Mouse (Mus musculus): Measurements from ENCODE around the gene Sbpl. TPM values are rescaled to one million over a fixed set of nuclear protein-coding genes. Genes with fewer than 3 reads are reported as not detected.

Gene Sbpl
- not detected in 2 replicates for total RNA-seq (2021)
- long read RNA-seq, result 0 reads

DNA sequence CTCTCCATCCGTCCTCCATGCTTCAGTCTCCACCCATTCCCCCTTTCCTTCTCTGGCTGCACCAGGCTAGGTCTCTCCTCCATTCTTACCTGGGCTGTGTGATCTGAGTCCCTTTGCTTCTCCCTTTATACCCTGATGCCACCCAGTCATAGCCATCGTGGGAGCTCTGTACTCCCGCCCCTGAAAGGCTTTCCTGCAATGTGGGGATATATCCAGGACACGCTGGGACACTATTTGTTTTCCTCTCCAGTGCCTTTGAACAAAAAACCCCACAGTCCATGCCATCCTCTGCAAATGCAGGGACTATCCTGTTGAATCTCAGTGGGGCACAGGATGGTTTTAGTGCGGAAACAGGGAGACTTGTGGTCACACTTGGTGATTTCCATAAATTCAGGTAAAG, at the start of gene Sbpl:
Sbpl (minus strand) TSS at position 101 of the 400 bp plus-strand sequence.
- no peak for DNase-seq

DNA sequence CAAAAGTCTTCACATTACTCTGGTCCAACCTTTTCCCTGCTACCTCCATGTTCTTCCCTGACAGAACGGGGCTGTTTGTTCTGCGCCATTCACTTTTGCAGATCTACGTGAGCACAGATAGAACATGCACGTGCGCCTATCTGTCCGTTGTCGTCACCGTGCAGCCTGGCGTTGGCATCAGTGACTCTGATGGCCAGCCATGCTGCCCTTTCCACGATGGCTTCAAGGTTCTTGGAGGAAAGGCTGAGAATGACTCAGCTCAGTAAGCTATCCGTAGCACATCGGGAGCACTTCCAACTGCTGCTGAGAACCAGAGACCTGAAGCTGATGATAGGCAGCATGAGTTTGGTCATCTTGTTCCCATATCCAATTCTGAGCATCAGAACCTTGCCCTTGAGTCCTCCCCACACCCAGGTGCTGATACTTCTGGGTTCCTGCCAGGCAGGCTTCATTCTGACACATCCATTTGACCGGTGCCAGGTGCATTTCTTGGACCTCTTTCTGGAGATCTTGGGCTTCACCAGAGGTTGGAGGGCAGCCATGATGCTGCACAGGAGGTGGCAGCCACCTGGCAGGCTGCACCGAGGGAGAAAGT, 49.1 kb upstream of the Sbpl start:
- peak; percentile 51 for DNase-seq

DNA sequence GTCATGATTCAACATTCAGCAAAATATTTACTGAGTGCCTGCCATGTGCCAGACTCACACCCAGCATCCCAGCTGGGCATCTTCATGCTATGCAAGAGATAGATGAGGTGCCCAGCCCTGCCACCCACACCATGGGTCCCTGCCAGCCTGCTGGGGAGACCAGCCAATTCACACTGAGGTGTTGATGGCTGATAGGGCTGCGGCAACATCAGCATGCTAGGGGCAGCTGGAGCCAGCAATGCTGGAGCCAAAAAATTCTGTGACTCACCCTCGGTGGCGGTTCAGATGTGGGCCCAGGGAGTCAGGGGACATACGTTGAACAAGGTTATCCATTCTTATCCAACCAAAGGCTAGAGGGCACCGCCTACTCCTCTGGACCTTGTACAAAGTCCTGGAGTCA, 45.3 kb upstream of the Sbpl start:
- peak; percentile 61 for DNase-seq

DNA sequence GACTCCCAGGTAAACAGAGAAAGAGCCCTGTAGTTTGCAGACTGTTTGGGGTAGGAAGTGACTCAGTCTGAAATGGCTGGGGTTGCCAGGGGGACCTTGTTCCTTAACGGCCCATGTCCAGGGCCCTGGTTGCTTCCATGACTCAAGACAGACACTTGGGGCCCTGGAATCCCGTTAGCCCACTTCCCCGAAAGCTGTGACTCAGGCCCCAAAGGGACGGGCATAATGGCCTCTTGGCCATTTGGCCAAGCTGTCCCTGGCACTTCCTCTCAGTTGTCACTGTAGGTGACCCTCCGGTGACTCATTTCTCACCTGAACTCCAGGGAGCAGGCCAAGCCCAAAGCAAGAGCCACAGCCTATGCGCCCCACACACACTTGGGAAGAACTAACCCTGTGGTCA, 43.3 kb upstream of the Sbpl start:
- no peak for DNase-seq

DNA sequence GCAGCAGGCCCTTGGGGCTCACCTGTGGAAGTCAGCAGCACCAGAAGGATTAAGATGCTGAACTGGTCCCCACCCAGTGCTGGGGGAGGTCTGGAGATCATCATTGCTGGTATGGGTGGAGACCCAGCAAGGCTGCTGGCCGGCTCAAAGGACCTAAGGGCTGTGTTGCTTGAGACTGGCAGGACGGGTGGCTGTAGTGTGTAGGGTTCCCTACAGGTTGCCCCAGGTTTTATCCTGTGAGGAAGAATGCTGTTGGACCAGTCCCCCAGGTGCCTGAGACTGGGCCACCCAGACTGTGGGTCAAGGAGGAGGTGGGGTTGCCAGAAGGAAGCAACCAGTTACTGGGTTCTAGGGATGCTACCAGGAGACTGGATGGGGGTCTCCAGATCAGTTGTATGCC, 42.8 kb upstream of the Sbpl start, which contains the start of gene Prss22:
Prss22 (minus strand) TSS at position 200 of the 400 bp plus-strand sequence.
- DNase-seq, result no peak

DNA sequence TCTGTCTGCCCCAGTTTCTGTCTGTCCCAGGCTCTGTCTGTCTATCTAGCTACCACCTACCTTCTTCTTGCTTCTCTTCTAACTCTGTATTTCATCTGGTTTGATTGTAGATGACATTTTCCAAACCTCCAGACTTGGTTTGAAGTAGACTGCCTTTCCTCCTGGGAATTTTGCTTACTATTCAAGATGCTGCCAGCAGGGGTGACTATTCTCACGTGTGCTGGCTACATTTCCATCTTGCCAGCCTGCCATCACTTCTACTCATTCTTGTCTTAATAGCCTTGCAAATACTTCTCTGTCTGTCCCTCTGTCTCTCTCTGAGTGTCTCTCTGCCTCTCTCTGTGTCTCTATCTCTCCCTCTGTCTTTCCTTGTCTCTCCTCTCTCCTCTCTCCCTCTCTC, 40.3 kb upstream of the Sbpl start:
- no peak for DNase-seq

DNA sequence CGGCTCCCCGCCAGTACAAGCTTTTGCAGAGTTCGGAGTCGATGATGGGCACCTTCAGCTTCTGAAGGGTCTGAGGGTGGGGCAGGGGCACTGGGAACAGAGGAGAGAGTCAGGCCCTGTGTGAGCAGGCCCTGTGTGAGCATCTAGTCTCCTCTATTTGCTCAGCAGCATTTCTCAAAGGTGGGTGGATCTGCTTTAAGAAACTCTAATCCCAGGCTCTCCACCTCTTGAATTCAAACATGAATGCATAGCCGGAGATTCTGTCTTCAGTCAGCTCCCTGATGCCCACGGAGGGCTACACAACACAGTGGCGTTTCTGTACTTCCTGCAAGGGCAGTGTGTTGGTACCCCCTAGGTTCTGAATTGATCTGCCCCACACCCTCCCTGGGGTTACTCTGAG, 39.6 kb upstream of the Sbpl start:
- no peak for DNase-seq

DNA sequence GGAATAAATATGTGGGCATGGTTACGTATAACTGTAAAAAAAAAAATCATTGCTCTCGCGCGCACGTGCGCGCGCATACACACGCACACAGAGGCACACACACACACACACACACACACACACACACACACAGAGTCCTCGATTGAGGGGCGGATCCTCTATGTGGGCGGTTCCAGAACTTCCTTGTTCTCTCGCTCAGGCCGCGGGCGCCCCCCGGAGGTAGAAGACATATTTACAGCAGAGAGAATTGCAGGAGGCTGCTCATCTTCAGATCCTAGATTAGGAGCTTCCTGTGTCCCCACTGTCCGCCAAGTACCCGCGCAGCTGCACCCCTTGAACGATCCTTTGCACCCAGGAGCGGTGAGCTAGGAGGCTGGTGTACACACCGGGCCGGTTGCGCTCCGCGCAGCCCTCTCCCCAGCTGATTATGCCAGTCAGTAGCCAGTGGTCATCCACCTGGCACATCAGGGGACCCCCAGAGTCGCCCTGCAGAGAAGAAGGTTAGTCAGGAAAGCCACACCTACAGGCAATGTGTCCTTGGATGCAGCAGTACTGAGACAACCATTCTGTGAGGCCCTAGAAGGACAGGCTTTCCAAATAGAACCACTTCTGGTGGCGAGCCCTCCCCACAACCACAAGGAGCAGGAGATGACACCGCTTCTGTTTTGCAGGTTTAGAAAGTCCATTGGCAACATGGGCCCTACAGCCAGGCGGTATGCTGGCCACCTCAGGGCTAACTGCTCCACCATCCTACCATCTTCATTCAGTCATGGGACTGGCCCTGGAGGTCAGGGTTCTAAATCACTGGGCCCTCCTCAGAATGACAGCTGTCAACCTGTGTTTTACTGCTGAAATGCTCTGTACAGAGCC, 38.7 kb upstream of the Sbpl start:
- peak; percentile 94 for DNase-seq

DNA sequence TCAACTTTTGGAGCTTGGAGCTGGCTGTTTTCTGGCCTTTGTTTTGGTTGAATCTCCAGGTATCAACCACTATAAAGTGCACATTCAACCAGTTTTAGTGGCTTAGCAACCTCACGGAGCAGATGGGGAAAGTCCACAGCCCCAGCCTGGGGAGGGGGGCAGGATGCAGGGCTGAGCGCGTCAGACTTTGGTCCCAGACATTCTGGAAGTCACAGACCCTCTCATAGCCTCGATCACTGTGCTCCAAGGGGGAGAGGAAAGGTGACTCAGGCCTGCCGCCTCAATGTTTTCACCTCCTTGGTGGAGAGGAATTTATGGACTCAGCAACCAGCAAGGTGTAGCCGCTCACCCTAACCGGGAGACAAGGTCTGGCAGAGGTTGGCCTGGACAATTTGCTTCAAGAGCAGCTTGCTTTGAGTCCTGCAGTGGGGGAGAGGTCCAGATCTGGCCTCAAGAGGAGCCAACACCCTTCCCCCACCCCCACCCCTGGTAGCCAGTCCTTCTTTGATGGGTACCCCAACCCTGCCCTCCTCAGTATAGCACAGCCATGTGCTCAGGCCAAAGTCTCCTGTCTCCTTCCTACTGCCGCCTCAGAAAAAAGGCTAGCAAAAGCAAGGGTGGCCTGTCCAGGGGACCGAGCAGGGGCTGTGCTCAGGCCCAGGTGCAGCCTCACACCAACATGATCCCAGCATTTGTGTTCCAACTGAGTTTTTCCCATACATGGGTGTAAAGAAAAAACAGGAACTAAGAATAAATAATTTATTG, 37.9 kb upstream of the Sbpl start:
- no peak for DNase-seq

DNA sequence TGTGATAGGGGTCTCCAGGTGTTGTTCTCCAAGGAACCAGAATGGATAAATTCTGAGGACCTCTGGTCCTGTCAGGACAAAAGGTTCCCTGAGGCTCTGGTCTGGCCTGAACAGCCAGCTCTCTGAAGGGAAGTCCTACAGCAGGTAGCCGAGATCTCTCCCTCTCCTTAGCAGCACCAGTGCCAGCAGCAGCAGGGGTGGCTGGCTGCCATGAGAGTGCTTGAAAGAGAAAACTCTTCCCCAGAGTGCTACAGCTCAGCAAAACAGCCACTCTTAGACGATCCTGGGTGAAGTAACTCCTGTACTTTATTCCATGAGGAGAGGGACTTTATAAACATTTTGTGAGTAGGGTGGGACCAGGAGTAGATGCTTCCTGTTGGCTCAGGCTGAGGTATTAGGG, 34.7 kb upstream of the Sbpl start:
- no peak for DNase-seq

DNA sequence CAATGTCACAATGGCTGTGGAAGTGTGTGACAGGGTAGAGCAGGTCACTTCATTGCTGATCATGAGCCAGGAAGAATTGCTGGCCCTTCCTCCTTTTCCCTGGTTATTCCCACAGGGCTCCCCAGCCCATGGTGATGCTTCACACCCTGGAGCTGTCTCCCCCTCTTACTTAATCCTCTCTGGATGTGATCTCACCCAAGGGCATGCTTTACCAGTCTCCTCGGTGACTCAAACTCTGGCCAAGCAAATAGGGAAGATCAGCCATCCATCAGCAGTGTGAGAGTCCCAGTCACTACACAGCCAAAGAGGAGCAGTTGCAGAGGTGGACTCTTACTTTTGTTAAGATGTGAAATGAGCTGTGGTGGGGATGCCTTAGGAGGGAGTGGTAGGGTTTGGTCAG, 29.9 kb upstream of the Sbpl start:
- DNase-seq, result no peak

DNA sequence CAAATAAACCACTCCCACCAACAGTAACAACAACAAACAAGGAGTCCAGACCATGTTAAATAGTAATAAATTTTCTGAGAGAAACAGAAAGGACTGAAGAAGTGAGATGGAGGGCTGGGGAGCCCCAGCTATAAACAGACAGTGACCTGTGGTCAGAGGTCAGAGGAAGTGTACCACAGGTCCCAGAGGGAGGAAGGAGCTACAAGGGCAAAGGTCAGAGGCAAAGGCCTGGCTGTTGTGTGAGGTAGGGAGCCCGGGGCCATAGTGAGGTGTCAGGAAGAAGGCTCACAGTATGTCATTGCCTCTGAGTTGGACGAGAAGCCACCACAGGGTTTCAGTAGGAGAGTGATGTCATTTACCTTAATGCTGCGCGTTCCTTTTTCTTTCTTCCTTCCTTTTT, 27.8 kb upstream of the Sbpl start:
- no peak for DNase-seq

DNA sequence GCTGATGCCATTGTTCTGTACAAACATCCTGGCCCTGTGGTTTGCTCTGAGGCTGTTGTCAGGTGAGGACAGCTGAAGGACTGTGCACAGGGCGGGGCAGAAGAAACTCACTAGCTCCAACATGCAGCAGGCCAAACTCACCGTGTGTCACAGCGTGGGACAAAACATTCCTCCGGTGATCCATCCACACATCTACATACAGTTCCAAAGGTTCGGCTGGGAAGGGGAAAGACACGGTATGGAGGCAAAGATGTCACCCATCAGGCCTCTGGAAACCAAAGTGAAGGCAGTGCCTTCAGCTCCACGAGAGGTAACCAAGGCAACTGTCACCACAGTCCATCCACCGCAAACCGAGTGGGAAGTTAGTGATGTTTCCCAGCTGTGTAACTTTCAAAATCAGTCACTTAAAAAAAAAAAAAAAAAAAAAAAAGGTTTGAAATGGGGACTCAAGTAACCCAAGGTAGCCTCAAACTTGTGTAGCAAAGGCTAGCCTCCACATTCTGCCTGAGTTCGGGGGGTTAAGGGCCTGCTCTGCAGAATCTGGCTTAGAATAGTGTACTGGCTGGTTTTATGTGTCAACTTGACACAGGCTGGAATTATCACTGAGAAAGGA, 25.3 kb upstream of the Sbpl start, which contains the start of gene Prss30:
Prss30 (minus strand) TSS at position 270 of the 613 bp plus-strand sequence.
- DNase-seq, result no peak

DNA sequence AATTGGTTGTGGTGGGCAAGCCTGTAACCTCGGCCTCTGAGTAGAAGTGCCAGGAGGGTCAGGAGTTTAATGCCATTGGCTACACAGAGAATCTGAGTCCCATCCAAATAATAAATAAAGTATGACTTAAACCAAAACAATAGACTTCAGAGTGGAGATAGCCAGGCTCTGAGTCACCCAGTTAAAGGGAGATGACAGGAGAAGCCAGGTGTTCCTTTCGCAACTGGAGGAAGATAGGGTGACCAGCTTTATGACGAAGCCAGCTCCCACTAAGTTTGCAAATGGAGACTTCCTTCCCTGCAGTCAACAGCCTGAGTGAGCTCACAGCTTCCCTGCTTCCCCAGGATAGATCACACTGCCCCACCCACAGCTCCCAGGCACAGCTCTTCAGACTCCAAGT, 24.4 kb upstream of the Sbpl start:
- no peak for DNase-seq

DNA sequence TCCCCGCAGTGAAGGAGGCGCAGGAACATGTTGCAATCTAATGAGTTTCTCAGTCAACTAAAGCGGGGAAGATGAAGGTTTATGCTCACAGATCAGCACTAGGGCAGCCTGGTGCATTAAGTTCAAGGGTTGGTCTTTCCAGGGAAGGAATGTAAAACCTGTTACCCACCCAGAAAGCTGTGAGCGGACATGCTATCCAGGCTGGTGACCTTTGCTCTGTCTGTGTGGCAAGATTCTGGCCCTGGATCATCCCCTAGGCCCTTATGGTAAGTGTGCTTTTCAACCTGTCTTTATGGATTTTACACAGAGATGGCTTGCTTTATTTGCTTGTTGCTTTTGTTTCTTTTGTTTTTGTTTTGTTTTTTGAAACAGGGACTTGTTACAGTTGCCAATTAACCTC, 21.6 kb upstream of the Sbpl start:
- DNase-seq, result no peak

DNA sequence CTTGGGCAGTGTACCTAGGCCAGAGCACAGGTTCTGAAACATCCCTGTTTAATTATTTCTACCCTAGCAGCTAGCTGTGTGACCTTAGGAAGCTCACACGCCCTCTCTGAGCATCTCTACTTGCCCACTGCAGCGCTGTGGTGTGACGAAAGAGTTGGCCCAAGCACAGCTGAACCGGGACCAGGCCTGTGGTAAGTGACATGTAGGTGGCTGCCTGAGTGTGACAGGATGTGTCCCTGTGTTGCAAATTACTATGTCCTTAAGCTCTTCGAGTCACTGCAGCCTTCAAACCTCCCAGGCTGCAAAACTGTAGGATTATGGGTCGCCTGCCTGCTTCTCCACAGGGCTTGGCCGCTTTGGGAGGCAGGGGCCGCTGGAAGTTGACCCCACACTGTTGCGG, 16.2 kb upstream of the Sbpl start:
- DNase-seq, result no peak

DNA sequence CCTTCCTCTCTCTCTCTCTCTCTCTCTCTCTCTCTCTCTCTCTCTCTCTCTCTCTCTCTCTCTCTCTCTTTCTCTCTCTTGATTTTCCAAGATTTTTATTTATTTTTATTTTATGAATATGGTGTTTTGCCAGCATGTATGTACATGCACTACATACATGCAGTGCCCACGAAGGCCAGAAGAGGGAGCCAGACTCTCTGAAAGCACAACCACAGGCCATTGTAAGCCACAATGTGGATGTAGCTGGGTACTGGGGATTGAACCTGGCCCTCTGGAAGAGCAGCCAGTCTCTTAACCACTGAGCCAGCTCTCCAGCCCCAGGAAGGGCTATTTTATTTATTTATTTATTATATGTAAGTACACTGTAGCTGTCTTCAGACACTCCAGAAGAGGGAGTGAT, 14.2 kb upstream of the Sbpl start:
- DNase-seq, result peak; percentile 85

DNA sequence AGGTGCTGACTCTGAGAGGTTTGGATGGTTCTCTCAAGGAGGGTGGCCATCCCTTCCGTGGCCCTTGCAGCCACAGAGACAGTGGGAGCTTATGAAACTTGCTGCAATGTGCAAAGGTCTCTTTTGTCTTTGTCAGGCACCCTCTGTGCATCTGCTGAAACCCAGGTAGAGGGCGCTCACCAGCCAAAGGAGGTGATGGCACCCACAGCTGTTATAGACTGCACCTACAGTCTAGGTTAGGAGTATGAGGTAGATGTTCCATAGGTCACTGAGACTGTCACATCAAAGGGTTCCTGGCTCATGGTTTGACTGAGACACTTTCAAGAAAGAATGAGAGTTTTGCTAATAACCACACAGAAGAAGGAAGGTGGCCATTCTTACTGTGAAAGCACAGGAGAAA, 13.7 kb upstream of the Sbpl start:
- DNase-seq, result no peak

DNA sequence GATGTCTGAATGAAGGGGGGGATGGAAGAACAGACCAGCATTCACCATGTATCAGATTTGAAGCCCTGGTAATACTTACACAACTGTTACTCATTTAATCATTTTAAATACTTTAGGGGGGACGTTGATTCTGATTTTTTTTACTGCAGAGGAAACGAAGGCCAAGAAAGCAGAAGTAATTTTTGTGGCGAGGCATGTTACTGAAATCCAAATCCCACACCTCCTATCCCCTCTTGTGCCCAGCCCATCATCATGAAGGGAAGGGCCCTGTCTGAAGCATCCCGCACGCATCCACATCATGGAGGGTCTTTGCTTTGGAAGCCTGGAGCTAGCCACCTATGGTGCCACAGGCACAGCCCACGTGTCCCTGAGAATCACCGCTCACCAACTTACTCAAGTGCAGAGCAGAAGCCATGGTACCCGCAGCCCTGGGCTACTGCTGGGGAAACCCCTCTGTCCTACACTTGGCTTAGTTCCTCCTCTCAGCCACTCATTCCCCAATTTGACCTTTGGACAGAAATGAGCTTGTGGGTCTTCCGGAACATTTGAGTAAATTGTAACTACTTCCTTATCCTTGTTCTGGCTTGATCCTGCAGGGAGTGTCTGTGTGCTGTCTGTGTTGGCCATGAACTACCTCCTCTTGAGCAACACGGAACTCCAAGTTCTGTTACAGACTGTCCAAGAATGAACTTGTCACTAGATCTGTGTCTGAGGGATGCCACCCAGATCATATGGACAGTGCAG, 11.8 kb upstream of the Sbpl start:
- DNase-seq, result no peak

DNA sequence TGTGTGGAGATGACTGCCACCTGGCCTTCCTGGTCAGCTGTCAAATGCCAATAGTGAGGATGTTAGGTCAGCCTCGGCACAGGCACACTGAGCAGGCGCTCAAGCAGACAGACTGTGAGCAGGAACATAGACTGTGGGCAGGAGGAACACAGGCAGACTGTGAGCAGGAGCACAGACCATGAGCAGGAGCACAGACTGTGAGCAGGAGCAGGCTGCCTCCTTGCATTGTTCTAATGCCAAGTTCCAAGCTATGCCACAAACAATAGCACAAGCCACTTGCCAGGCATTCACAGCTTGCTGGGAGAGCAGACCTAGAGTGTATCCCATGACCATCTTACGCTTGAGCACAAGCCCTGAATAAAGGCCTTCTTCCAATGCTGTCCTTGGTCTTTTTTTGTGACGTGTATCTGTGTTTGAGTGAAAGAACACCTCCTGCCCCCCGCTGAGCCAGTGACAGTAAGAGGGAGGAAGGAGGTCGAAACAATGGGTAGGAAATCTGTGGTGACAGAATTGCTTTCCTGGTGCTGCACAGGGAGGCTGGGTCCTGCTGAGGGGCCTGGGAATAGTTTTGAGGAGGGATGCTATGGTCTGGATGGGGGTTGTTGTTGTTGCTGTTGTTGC, 10.8 kb upstream of the Sbpl start:
- no peak for DNase-seq

DNA sequence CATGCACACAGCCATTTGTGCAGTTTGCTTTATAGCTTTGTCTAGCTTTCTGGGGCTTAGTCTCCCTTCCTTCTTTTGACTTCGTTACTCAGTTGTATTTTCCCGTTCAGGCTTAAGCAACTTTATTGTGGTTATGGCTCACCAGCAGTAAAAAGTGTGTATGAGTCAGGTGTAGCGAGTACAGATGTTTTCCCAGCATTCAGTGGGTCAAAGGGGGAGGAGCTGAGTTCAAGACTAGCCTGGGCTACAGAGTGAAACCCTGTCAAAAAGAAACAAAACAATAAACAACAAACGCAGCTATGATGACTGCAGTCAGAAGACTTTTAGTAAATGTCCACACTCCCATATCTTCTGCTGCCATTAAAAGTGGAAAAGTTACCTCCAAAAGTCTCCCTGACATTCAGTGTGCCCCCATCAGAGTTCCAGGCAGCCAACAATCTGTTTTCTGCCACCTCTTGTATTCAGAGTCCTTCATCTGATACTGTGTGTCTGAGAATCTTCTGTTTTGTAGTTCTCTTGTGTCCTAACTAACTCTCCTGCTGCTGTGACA, 6.6 kb upstream of the Sbpl start:
- no peak for DNase-seq
